Mouse (Mus musculus): Measurements from ENCODE around the gene Ddx18. TPM values are rescaled to one million over a fixed set of nuclear protein-coding genes. Genes with fewer than 3 reads are reported as not detected.

Gene Ddx18
- total RNA-seq (2015) (172 and 208 TPM in 2 replicates), total RNA-seq (2017) (95.4 TPM in 2 replicates)

DNA sequence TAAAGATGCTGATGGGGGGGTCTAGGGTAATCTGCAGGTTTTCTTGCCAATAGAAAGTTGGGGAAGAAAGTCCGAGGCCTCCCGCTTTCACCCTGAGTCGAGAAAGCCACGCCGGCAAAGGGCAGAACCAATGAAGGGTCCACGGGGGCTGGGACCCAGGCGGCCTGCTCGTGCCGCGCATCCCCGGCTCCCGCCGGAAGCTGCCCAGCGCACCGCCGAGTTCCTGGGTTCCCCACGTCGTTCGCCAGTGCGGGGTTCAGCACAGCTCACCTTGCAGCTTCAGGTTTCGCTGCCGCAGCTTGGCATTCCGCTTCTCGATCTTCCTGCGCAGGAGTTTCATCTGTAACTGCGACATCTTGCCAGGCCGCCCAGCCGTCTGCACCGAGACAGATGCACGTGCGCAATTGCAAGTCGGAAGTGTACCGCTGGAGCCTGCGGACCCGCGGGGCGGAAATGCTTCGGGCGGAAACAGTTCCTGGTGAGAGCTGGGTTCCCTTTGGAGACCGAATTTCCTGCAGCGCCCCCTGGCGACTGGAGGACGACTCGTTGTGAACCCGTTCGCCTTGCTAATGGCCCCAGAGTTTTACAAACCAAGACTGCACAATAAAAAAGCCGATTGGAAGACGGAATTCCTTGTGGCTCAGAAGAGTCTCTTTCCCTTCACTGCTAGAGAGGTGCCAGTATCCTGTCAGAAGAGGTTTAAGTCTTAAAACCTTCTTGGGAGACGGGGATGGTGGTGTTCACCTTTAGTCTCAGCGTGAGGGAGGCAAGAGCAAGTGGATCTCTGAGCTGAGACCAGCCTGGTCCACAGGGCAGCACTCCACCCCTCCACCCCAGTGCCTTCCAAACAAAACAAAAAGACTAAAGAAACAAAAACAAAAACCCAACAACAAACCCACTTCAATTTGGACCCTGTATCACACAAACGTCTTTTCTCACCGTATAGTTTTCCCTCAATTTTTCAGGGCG is at the start of gene Ddx18:
Gene Ddx18 (minus strand): TSS at position 469 of the 969 bp plus-strand sequence.
- ATAC-seq (replicated peaks; ENCODE audit: poor library complexity) = peak; percentile 99

- ATAC-seq (replicated peaks; ENCODE audit: poor library complexity) = no peak
Measured at GRCm38 (mm10) chr1:121608000-121608399, 40.2 kb upstream of the Ddx18 start.

GRCm38 (mm10) chr1:121605118-121605517 is 37.3 kb upstream of the Ddx18 start:
- no peak for ATAC-seq (replicated peaks; ENCODE audit: poor library complexity)

DNA sequence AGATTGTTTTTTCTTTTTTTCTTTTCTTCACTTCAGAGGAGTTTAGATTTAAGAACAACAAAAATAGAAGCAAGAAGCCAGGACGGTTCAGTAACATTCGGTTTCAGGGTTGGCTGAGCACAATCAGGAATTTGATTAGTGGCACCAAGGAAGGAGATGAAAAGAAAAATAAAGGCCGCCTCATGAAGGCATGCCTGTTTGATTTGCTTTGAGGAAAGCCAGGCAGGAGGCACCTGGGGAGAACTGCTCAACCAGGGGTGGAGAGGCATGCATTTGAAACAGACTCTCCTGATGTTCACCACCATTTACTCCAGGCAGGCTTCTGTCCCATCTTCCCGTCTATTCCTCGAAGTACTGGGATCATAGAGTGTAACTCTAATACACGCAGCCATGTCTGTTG is 34.1 kb upstream of the Ddx18 start:
- ATAC-seq (replicated peaks; ENCODE audit: poor library complexity) = no peak

DNA sequence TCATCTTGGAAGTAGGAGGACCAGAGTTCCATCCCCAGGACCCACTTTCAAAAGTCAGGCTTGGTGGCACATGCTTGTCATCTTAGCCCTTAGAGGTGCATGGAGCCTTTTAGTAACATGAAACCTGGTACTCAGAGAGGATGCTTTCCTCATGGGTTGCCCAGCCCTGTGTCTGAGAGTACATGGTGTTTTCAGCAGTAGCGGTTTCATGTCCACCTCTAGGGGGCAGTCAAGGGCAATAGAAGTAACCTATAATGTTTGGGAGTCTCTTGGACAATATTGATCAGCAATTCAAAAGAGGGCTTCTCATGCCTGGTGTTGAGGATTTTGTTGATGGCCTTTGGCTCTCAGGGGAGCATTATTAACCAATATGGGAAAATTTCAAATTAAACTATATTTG is 33.3 kb upstream of the Ddx18 start:
- ATAC-seq (replicated peaks; ENCODE audit: poor library complexity) = 0 out of 2 replicates have a peak, but pooled peaks have one; percentile 29

- no peak for ATAC-seq (replicated peaks; ENCODE audit: poor library complexity)
Measured at GRCm38 (mm10) chr1:121598421-121598820, 30.6 kb upstream of the Ddx18 start.

GRCm38 (mm10) chr1:121596951-121597625 is 29.3 kb upstream of the Ddx18 start:
- ATAC-seq (replicated peaks; ENCODE audit: poor library complexity) = no peak

DNA sequence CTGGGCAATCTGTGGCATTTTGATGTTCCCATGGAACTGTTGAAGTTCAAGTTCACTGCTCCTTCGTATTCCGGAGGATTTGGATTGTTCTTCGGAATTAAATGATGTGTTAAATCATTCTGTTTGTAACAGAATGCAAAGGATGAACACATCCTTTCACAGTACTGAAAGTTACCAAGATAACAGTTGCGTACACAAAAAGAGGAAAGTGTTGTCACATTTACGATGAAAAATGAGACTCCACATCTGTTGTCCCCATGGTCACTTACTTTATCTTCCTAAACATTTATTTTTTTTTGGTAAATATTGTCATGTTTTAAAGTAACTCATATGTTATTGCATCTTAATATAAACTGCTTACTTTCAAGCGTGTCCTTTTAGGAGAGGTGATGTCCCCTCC is 17.0 kb upstream of the Ddx18 start:
- no peak for ATAC-seq (replicated peaks; ENCODE audit: poor library complexity)

GRCm38 (mm10) chr1:121581133-121581855 is 13.5 kb upstream of the Ddx18 start:
- no peak for ATAC-seq (replicated peaks; ENCODE audit: poor library complexity)

GRCm38 (mm10) chr1:121577491-121577890 is 9.7 kb upstream of the Ddx18 start:
- ATAC-seq (replicated peaks; ENCODE audit: poor library complexity) = no peak

GRCm38 (mm10) chr1:121570522-121570921 is 2.7 kb upstream of the Ddx18 start:
- no peak for ATAC-seq (replicated peaks; ENCODE audit: poor library complexity)

DNA sequence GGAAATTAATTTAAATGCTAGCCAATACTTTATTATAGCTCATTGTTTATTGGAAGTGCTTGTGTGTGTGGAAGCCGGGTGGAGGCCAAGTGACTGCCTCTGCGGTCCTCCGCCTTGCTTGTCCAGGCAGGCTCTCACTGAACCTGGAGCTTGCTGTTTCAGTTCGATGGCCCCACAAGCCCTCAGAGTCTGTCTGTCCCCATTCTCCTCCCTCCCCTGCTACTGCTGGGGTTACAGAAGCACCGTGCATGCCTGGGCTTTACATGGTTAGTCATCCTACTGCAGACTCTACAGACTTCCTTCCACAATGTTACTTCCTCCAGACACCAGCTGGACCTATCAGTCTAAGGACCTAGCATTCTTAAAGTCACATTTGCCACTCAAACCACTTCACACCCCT is 9.9 kb downstream of the Ddx18 start:
- ATAC-seq (replicated peaks; ENCODE audit: poor library complexity) = 0 out of 2 replicates have a peak, but pooled peaks have one; percentile 9

- ATAC-seq (replicated peaks; ENCODE audit: poor library complexity) = no peak
Measured at GRCm38 (mm10) chr1:121551457-121551835, 16.3 kb downstream of the Ddx18 start.

DNA sequence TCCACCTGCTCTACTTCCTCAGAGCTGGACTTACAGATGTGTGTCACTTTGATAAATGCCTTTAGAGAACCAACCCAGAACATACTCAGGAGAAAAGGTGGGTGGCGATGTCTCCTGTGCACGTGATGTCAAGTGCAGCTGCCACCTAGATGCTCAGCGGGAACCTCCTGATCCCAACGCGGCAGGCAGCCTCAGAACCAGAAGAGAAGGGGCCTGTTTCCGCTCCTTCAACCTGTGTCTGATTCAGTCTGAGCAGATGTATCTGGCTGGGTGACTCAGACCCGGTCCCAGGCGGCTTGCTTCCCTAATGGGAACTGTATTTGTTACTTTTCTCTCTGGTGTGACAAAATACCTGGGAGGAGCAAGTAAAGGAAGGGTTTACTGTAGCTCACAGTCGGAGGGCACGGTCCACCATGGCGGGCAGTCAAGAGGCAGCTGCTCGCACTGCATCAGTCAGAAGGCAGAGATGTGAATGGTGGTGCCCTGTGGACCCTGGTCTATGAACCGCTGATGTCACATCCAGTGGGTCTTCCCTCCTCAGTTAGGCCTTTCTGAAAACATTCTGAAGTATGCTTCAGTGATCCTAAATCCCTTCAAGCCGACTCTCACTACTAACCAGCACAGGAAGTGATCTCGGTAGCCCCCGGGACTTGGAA is 16.9 kb downstream of the Ddx18 start:
- no peak for ATAC-seq (replicated peaks; ENCODE audit: poor library complexity)

- ATAC-seq (replicated peaks; ENCODE audit: poor library complexity) = peak; percentile 51; the same call in 1 of the 2 replicates
Measured at GRCm38 (mm10) chr1:121549456-121549855, 18.3 kb downstream of the Ddx18 start.

GRCm38 (mm10) chr1:121548667-121549066 is 19.1 kb downstream of the Ddx18 start:
- ATAC-seq (replicated peaks; ENCODE audit: poor library complexity) = no peak

GRCm38 (mm10) chr1:121546844-121547243 is 20.9 kb downstream of the Ddx18 start:
- ATAC-seq (replicated peaks; ENCODE audit: poor library complexity) = no peak

DNA sequence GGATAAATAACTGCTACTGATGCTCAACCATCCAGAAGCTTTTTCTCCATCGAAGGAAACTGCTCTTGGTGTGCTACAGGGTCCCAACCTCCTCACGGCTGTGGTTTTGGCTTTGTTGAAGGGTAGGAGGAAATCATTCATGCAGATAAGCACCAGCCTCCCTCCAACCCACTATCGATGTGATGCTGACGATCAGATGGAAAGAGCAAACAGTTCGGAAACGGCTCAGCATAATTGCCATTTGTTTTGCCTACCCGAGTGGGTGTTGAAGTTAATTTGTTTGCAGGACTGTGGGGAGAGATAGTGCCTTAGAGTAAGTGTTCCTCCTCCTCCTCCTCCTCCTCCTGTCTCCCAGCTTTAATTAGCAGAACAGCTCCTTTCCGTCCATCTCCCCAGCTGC is 27.4 kb downstream of the Ddx18 start:
- ATAC-seq (replicated peaks; ENCODE audit: poor library complexity) = no peak

DNA sequence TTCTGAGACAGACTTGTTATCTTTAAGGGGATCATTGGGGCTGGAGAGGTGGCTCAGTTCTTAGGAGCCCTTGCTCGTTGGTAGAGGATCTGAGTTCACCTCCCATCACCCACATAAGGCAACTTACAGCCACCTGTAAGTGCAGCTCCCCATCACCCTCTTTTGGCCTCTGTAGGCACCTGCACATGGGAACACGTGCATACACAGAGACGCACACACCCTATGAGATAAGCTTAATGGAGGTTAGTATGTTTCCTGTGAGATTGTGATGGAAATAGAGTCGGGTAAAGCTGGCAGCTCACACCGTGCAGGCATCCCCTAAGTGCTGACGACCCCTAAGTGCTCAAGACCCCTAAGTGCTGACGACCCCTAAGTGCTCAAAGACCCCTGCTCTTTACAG is 36.4 kb downstream of the Ddx18 start:
- ATAC-seq (replicated peaks; ENCODE audit: poor library complexity) = no peak

- no peak for ATAC-seq (replicated peaks; ENCODE audit: poor library complexity)
Measured at GRCm38 (mm10) chr1:121529286-121529685, 38.5 kb downstream of the Ddx18 start.

DNA sequence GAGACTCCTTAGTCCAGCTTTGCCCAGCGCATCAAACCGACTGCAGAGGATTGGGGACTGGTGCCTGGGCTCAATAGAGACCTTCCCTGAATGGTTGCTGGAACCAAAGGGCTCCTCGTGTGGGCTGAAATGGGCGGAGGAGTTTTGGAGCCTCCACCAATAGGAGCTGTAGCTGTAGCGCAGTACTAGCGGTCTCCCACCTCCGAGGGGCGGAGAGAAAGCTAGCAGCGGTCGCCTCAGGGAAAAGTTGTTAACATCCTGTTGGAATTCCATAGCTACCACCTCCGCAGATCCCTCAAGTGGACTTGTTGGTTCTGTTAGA is 39.4 kb downstream of the Ddx18 start, which contains the start of gene Htr5b:
Gene Htr5b (minus strand): TSS at position 67 of the 322 bp plus-strand sequence.
- ATAC-seq (replicated peaks; ENCODE audit: poor library complexity) = peak; percentile 53; the same call in 1 of the 2 replicates
